Mouse (Mus musculus): ENCODE measurements around the gene Pld1. TPM values are rescaled to one million over a fixed set of nuclear protein-coding genes. Genes with fewer than 3 reads are reported as not detected.
"Not testable (repeated sequence)": the region's sequence is repeated elsewhere in the genome, so short reads cannot be mapped to it uniquely, and the experiment has no call there.

Pld1 gene
- polyA plus RNA-seq, 1 experiment from 2014 or later, result 9.0 TPM

DNA sequence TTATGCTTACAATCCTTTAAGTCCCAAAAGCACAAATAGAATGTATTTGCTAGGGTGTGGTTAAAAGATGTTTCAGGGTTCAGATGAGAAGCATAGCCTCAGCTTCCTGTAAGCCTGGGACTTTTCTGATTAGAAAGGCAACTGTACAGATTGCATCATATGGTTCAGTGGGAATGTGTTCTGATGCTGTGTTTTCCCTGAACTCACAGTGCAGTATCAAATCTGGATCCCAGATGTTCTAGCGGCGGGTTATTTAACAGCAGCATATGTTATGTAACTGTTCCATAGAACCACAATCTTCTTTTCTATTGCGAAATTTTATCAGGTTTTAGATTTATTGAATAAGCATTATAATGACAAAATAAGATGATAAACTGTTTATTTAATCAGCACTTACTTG, 3.1 kb downstream of the Pld1 start:
- no peak for ATAC-seq (ENCODE audit: low FRiP score, low TSS enrichment)
- WGBS, result 94% methylated on average over 3 of the region's 3 CpGs
- H3K4me1 ChIP-seq (ENCODE audit: insufficient read depth, low read length), result peaks cover 14% of the 10 kb centered on the region

DNA sequence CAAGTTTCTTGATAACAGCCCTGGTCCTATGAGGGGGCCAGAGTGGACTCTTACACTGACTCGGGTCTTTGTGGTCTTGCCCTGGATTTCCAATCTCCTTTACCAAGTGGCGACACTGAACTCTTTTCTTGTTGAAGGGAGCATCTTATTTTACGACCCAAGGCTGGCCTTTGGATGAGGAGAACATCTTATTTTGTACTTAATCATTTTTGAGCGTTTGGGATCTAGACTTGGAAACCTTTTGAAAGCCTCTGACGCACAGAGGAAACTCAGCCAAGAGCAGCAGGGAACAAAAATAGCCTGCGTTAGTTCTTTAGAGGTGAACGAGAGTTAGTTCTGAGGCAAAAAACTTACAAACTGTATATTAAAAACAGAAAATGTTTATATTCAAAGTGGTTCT, 4.5 kb downstream of the Pld1 start:
- H3K36me3 ChIP-seq (ENCODE audit: insufficient read depth, low read length), result no peaks in the 10 kb centered on the region
- no peak overlapping the region for H3K9ac ChIP-seq (replicated peaks; ENCODE audit: low read length)
- peaks cover 14% of the 10 kb centered on the region for H3K4me1 ChIP-seq (ENCODE audit: insufficient read depth, low read length)
- no peak overlapping the region for H3K4me2 ChIP-seq (replicated peaks; ENCODE audit: low read depth, low read length)
- H3K27ac ChIP-seq (ENCODE audit: low read length), result no peak overlapping the region
- ATAC-seq (ENCODE audit: low FRiP score, low TSS enrichment), result no peak
- H3K27me3 ChIP-seq (ENCODE audit: insufficient read depth, low read length), result no peaks in the 10 kb centered on the region
- H3K9me3 ChIP-seq (ENCODE audit: low read length), result no peaks in the 10 kb centered on the region
- H3K4me3 ChIP-seq (ENCODE audit: low read length), result no peak overlapping the region
- WGBS, result 74% methylated on average over 7 of the region's 7 CpGs

More for the DNA sequence above, 3.1 kb downstream of the Pld1 start:
- H3K4me3 ChIP-seq (ENCODE audit: low read length), result no peak overlapping the region
- H3K36me3 ChIP-seq (ENCODE audit: insufficient read depth, low read length), result no peaks in the 10 kb centered on the region
- no peak overlapping the region for H3K9ac ChIP-seq (replicated peaks; ENCODE audit: low read length)
- no peak overlapping the region for H3K27ac ChIP-seq (ENCODE audit: low read length)
- H3K4me2 ChIP-seq (replicated peaks; ENCODE audit: low read depth, low read length), result no peak overlapping the region
- no peaks in the 10 kb centered on the region for H3K9me3 ChIP-seq (ENCODE audit: low read length)
- H3K27me3 ChIP-seq (ENCODE audit: insufficient read depth, low read length), result no peaks in the 10 kb centered on the region

DNA sequence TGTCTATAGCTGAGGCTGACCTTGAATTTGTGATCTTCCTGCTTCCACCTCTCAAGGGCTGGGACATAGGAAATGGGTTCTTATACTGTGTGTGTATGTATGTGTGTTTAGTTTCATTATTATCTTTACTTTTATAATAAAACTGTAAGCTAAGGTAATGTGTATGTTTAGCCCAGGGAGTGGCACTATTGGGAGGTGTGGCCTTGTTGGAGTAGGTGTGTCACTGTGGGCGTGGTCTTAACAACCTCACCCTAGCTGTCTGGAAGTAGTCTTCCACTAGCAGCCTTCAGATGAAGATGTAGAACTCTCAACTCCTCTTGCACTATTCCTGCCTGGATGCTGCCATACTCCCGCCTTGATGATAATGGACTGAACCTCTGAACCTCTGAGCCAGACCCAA, 6.9 kb downstream of the Pld1 start:
- not testable (repeated sequence) for H3K9me3 ChIP-seq (ENCODE audit: low read length); H3K27ac ChIP-seq (ENCODE audit: low read length); H3K4me3 ChIP-seq (ENCODE audit: low read length); ATAC-seq (ENCODE audit: low FRiP score, low TSS enrichment); H3K4me1 ChIP-seq (ENCODE audit: insufficient read depth, low read length); H3K36me3 ChIP-seq (ENCODE audit: insufficient read depth, low read length); H3K4me2 ChIP-seq (replicated peaks; ENCODE audit: low read depth, low read length); H3K27me3 ChIP-seq (ENCODE audit: insufficient read depth, low read length); H3K9ac ChIP-seq (replicated peaks; ENCODE audit: low read length)
- WGBS, result 81% methylated on average over 2 of the region's 2 CpGs

DNA sequence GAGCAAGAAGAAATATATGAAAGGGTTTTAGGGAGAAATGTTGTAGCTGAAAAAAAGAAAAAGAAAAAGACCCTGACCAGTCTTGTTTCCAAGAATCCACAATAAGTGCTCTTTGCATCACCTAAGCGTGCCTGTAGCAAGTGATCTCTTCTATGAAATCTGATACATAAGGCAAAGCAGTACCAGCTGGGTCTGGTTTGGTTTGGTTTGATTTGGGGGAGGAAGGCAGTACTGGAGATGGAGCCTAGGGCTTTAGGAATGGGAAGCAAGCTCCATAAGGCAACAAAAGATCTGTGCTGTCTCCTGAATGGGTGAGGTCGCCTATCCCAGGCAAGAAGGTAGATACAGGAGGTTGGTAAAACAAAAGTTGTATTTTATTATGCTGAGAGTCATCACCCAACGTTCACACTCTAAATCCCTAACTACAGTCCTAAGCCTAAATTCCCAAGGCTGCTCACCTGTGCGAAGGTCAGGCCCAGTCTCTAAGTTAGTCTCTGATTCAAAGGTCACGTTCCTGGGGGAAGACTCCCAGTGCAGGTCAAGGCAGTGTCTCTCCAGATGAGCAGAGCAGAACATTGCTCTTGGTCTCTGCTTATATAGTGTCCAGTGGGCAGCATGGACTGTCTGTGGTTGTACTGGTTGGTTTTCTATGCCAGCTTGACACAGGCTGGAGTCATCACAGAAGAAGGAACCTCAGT, 10.8 kb downstream of the Pld1 start:
- H3K4me1 ChIP-seq (ENCODE audit: insufficient read depth, low read length), result no peaks in the 10 kb centered on the region
- ATAC-seq (ENCODE audit: low FRiP score, low TSS enrichment), result no peak
- no peaks in the 10 kb centered on the region for H3K9me3 ChIP-seq (ENCODE audit: low read length)
- H3K27ac ChIP-seq (ENCODE audit: low read length), result no peak overlapping the region
- H3K4me2 ChIP-seq (replicated peaks; ENCODE audit: low read depth, low read length), result no peak overlapping the region
- H3K9ac ChIP-seq (replicated peaks; ENCODE audit: low read length), result no peak overlapping the region
- no peaks in the 10 kb centered on the region for H3K27me3 ChIP-seq (ENCODE audit: insufficient read depth, low read length)
- no peaks in the 10 kb centered on the region for H3K36me3 ChIP-seq (ENCODE audit: insufficient read depth, low read length)
- WGBS, result 67% methylated on average over 5 of the region's 5 CpGs
- H3K4me3 ChIP-seq (ENCODE audit: low read length), result no peak overlapping the region

DNA sequence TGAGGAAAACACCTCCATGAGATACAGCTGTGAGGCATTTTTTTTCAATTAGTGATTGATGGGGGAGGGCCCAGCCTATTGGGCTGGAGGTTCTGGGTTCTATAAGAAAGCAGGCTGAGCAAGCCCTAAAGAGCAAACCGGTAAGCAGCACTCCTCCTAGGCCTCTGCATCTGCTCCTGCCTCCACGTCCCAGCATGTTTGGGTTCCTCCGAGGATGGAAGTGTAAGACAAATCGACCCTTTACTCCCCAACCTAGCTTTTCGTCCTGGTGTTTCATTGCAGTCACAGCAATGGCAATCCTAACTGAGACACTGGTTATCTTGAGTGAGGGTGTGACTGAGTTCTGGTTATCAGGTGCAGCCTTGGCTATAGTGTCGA, 11.4 kb downstream of the Pld1 start:
- no peaks in the 10 kb centered on the region for H3K36me3 ChIP-seq (ENCODE audit: insufficient read depth, low read length)
- WGBS, result 85% methylated on average over 6 of the region's 6 CpGs
- H3K9me3 ChIP-seq (ENCODE audit: low read length), result no peaks in the 10 kb centered on the region
- no peak overlapping the region for H3K9ac ChIP-seq (replicated peaks; ENCODE audit: low read length)
- no peak overlapping the region for H3K4me3 ChIP-seq (ENCODE audit: low read length)
- no peak overlapping the region for H3K27ac ChIP-seq (ENCODE audit: low read length)
- no peak overlapping the region for H3K4me2 ChIP-seq (replicated peaks; ENCODE audit: low read depth, low read length)
- ATAC-seq (ENCODE audit: low FRiP score, low TSS enrichment), result no peak
- no peaks in the 10 kb centered on the region for H3K27me3 ChIP-seq (ENCODE audit: insufficient read depth, low read length)
- no peaks in the 10 kb centered on the region for H3K4me1 ChIP-seq (ENCODE audit: insufficient read depth, low read length)

DNA sequence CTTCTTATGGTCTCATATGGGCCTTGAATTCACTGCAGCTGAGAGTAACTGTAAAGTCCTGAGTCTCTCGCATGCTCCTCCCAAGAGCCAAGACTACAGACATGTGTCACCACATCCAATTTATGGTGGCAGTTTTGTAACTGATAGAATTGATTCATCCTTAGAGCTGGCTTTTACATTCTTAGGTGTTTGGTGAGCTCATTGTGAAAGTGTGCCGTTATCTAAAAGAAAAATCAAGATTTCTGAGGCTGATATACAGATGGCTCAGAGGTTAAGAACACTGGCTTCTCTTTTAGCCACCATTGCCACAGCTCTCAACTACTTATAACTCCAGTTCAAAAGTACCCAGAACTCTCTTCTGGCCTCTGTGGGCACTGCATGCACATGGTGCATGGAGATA, 12.2 kb downstream of the Pld1 start:
- Histone ChIP-seq H3K4me1 (ENCODE audit: insufficient read depth, low read length) (no peaks in the 10 kb centered on the region), H3K27me3 (ENCODE audit: insufficient read depth, low read length) (no peaks in the 10 kb centered on the region)
- WGBS, result 92% methylated on average over 2 of the region's 2 CpGs

DNA sequence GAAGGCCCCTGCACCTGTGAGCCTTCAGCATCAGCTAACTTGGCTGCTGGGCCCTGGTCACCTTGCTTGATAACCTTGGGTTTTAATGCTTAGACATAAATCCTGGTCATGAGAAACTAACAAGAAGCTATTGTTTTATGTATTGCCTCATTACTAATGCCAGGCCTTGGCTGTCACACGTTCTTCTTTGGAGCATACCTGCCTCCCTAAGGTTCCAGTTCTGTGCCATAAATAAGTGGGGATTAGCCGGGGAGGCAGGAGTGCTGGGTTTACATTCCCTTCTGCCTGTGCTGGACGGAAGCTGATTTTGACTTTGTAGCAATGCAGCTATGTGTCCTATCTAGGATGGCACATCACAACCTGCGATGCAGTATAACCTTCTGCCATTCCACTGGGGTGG, 13.2 kb downstream of the Pld1 start:
- ATAC-seq (ENCODE audit: low FRiP score, low TSS enrichment), result no peak
- Histone ChIP-seq H3K4me1 (ENCODE audit: insufficient read depth, low read length) (no peaks in the 10 kb centered on the region), H3K9ac (replicated peaks; ENCODE audit: low read length) (no peak overlapping the region), H3K9me3 (ENCODE audit: low read length) (no peaks in the 10 kb centered on the region), H3K27ac (ENCODE audit: low read length) (no peak overlapping the region), H3K4me3 (ENCODE audit: low read length) (no peak overlapping the region), H3K27me3 (ENCODE audit: insufficient read depth, low read length) (no peaks in the 10 kb centered on the region), H3K4me2 (replicated peaks; ENCODE audit: low read depth, low read length) (no peak overlapping the region), H3K36me3 (ENCODE audit: insufficient read depth, low read length) (no peaks in the 10 kb centered on the region)
- 79% methylated on average over 4 of the region's 4 CpGs for WGBS

More for the DNA sequence above, 12.2 kb downstream of the Pld1 start:
- ATAC-seq (ENCODE audit: low FRiP score, low TSS enrichment), result no peak
- Histone ChIP-seq H3K36me3 (ENCODE audit: insufficient read depth, low read length) (no peaks in the 10 kb centered on the region), H3K27ac (ENCODE audit: low read length) (no peak overlapping the region), H3K4me3 (ENCODE audit: low read length) (no peak overlapping the region), H3K9ac (replicated peaks; ENCODE audit: low read length) (no peak overlapping the region), H3K9me3 (ENCODE audit: low read length) (no peaks in the 10 kb centered on the region), H3K4me2 (replicated peaks; ENCODE audit: low read depth, low read length) (no peak overlapping the region)

DNA sequence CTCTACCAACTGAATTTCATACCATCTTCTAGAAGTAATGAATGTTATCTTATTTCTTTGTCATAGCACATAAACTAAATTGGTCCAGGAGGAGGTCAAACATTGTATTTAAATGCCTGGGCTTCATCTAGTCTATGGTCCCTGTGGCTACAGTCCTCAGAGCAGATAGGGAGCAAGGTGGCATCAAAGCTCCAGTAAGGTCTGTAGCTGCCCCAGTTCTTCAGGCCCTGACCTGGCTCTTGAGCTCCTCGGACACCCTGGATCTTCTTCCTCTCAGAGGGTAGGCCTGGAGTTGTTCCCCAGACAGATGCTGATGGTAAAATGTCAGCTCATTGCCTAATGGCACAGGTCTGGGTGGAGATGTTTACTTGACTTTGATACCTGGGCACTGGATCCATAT, 17.5 kb downstream of the Pld1 start:
- ATAC-seq (ENCODE audit: low FRiP score, low TSS enrichment), result no peak
- Histone ChIP-seq H3K9me3 (ENCODE audit: low read length) (no peaks in the 10 kb centered on the region), H3K27me3 (ENCODE audit: insufficient read depth, low read length) (no peaks in the 10 kb centered on the region), H3K4me1 (ENCODE audit: insufficient read depth, low read length) (no peaks in the 10 kb centered on the region), H3K4me2 (replicated peaks; ENCODE audit: low read depth, low read length) (no peak overlapping the region), H3K27ac (ENCODE audit: low read length) (no peak overlapping the region), H3K36me3 (ENCODE audit: insufficient read depth, low read length) (no peaks in the 10 kb centered on the region), H3K4me3 (ENCODE audit: low read length) (no peak overlapping the region), H3K9ac (replicated peaks; ENCODE audit: low read length) (no peak overlapping the region)
- WGBS, result 90% methylated on average over 1 of the region's 1 CpGs

DNA sequence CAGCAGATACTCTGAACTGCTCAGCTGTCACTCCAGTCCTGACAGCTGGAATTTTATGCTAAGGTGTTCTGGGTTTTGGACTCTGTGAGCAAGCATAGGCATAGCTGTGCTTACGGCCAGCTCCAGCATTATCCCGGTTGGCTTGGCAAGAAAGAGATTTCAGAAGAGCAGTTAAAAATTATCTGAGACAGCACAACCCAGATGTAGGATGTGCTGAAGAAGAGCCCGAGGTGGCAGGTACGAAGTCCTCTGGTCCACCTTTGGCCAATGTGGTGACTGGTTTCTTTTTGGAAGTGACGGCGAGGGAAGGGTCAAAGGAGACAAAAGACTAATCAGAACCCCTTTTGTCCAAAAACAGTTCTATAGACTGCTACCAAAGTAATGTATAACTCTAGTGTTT, 20.7 kb downstream of the Pld1 start:
- H3K4me3 ChIP-seq (ENCODE audit: low read length), result no peak overlapping the region
- no peak overlapping the region for H3K9ac ChIP-seq (replicated peaks; ENCODE audit: low read length)
- H3K4me1 ChIP-seq (ENCODE audit: insufficient read depth, low read length), result no peaks in the 10 kb centered on the region
- ATAC-seq (ENCODE audit: low FRiP score, low TSS enrichment), result peak; percentile 61; the same call in 1 of the 2 replicates
- H3K27me3 ChIP-seq (ENCODE audit: insufficient read depth, low read length), result no peaks in the 10 kb centered on the region
- H3K36me3 ChIP-seq (ENCODE audit: insufficient read depth, low read length), result no peaks in the 10 kb centered on the region
- H3K9me3 ChIP-seq (ENCODE audit: low read length), result no peaks in the 10 kb centered on the region
- WGBS, result 91% methylated on average over 6 of the region's 6 CpGs
- H3K4me2 ChIP-seq (replicated peaks; ENCODE audit: low read depth, low read length), result no peak overlapping the region
- H3K27ac ChIP-seq (ENCODE audit: low read length), result no peak overlapping the region

DNA sequence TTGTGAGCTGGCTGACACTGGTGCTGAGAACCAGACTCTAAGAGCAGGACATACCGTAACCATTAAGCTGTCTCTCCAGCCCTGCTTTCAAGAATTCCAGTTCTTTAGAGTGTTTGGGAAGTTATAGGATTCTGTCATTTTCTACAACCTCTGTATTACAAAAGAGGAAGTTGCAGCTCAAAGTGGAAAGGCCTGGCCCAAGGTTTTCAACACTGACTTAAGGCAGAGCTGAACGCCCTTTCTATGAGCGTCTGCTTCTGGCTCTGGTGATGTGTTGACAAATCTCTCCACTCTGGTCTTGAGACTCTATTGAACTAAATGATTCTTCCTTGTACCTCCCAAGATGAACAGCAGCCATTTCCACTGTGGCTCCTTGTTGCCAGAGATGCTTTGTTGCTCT, 22.7 kb downstream of the Pld1 start:
- Histone ChIP-seq H3K4me1 (ENCODE audit: insufficient read depth, low read length) (no peaks in the 10 kb centered on the region), H3K27ac (ENCODE audit: low read length) (no peak overlapping the region), H3K36me3 (ENCODE audit: insufficient read depth, low read length) (no peaks in the 10 kb centered on the region), H3K4me2 (replicated peaks; ENCODE audit: low read depth, low read length) (no peak overlapping the region), H3K9me3 (ENCODE audit: low read length) (no peaks in the 10 kb centered on the region), H3K9ac (replicated peaks; ENCODE audit: low read length) (no peak overlapping the region), H3K4me3 (ENCODE audit: low read length) (no peak overlapping the region), H3K27me3 (ENCODE audit: insufficient read depth, low read length) (no peaks in the 10 kb centered on the region)
- ATAC-seq (ENCODE audit: low FRiP score, low TSS enrichment), result no peak
- WGBS, result 99% methylated on average over 3 of the region's 3 CpGs
